Mouse (Mus musculus): ENCODE measurements around the gene Neurod2.

The Neurod2 gene

DNA sequence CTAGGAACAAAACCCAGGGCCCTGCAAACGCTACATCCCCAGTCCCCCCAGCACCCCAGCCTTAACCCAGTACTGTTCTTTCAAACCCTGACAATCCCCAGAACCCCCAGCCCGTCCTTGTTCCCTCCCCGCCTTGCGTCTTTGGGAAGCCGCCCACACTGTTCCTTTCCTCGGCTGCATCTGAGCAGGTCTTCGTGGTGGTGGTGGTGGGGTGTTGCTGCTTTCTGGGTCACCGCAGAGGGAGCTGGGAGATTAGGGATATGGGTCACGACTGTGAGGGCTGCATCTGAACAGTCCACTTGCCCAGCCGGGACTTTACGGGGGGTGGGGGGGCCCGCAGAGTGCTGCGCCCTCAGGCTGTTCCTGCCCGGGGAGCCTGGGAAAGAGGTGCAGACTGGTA, 25.0 kb upstream of the Neurod2 start:
- no peak for DNase-seq (ENCODE audit: low spot score in 2 of 2)

GRCm38 (mm10) chr11:98353651-98354211, 24.3 kb upstream of the Neurod2 start:
- no peak for DNase-seq (ENCODE audit: low spot score in 2 of 2)

DNA sequence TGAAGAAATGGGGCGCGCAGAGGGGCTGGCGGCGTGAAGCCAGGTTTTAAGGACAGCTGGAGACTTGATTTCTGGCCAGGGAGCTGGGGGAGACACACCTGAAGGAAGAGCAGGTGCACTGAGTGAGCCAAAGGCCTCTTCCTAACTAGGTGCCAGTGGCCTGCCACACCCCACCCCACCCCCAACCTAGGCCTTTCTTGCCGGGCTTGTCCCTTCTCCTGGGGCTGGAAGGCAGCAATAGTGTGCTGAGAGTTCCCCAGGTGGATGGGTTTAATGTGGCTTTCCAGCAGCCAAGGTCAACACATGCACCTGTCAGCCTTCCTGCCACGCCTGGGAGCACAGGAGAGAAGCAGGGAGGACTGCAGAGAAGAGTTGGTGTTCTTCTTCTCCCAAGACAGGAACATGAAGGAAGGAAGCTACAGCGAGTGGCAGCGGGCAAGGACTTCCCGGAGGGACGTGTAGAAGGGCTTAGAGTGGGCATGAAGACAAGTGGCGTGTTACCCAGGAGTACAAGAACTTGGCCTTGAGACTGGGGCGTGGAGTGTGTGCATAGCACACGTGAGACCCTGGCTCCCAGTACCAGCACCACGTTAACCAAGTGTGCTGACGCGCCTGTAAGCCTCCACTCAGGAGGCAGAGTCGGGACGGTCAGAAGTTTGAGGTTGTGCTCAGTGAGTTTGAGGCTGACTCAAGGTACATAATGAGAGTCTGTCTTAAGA, 23.0 kb upstream of the Neurod2 start:
- DNase-seq (ENCODE audit: low spot score in 2 of 2): no peak

- no peak for DNase-seq (ENCODE audit: low spot score in 2 of 2)
Measured at GRCm38 (mm10) chr11:98349308-98349707, 19.9 kb upstream of the Neurod2 start.

DNA sequence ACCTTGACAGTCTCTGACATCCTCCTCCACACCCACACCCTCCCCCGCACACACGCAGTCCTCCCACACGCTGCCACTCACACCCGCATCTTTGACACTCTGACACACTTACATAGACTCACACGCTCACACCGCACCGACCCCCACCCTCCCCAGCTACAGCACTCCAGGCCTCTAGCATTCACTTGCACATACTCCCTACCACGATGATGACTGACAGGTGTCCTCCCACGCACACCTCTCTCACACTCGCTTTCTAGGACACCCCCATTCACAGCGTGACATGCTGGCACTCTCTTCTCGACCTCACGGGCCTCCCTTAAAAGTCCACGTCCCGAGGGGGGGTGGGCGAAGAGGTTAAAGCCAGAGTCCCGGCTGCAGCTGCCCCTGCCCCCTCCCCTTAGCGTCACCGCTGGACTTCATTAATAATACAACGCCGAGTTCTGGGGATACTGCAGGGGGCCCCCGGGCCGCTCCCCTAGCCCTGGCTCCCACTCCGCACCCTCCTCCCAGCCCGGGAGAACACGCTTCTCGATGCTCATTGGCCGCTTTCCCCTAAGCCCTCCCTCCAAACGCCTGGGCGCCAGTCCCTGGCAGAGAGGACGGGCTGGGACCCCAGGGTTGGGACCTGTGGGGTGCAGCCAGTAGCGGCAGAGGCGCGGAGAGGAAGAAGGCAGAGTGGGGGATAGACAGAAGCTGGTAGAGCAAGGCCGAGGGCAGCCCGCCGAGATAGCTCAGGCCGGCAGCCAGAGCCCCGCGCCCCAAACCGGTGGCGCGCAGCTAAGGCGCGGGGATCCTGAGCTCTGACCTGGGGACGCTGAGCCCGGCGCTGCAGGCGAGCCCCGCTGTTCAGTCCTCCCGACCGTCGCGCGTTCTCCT, 18.9 kb upstream of the Neurod2 start, which contains the start of gene Ppp1r1b:
TSS of gene Ppp1r1b (plus strand) at position 322 of the 879 bp plus-strand sequence.
- DNase-seq (ENCODE audit: low spot score in 2 of 2): peak in 1 of 2 experiments; percentile 67

DNA sequence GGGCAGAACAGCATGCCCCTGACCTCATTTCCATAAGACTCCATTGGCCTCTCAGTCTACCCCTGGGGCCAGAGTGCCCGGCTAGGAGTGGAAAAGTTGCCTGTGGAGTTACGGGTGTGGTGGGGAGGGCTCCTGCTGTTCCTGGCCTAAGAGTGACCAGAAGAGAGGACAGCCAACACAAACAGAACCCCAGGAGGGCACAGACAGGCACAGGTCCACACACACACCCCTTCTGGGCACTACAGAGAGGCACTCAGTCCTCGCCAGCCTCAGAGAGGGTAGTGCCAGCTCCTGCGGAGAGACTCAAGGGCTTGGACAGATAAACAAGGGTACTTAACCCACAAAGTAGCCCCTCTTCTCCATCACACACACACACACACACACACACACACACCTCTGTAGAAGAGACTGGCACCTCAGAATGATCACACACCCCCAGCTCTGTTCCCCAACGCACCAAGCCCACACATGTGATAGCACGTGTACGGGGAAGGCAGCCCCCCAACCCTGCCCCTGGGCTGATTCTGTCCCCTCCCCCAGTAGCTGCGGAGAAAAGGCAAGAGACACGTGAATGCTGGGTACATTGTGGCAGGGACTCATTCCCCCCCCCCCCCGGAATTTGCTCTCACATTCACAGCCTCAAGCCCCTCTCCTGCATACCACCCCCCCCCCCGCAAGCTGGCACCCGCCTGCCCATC, 18.1 kb upstream of the Neurod2 start:
- no peak for DNase-seq (ENCODE audit: low spot score in 2 of 2)

DNA sequence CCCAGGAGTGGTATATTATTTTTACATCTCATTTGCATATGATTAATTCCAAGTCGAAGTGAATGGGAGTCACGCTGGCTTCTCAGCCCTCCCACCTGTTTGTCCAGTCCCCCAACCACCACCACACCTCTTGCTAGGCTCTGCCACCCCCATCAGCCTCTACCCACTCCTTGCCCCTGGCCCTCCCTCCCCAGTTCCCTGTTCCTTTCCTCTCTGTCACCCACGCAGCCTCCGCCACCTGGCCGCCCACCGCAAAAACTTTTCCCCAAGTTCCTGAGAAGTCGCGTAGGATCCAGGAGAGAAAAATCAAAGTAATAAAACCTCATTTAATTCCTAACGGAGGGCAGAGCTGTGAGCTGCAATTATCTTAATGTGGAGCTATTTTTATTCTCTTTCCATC, 16.7 kb upstream of the Neurod2 start:
- no peak for DNase-seq (ENCODE audit: low spot score in 2 of 2)

DNA sequence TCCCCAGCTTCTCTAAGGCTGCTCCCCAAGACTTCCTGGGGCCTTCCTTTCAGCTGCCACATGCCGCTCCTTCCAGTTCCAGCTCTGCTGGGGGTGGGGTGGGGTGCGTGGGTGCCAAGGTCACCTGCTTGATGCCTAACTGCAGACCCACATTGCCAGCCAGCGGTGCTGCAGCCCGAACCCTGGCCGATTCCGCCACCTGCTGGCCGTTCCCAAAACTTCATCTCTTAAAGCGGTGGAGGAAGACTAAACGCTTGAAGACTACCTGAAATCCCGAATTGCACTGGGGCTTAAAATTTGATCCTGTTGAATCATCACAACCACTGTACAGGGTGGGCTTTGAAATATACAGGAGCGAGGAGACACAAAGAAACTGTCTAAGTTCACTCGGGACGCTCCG, 15.8 kb upstream of the Neurod2 start:
- peak; percentile 79 to 85 for DNase-seq (ENCODE audit: low spot score in 2 of 2)

- peak; percentile 100 for DNase-seq (ENCODE audit: low spot score in 2 of 2)
Measured at GRCm38 (mm10) chr11:98342000-98342945, 12.8 kb upstream of the Neurod2 start.

GRCm38 (mm10) chr11:98341174-98341573, 11.7 kb upstream of the Neurod2 start:
- DNase-seq (ENCODE audit: low spot score in 2 of 2): no peak

DNA sequence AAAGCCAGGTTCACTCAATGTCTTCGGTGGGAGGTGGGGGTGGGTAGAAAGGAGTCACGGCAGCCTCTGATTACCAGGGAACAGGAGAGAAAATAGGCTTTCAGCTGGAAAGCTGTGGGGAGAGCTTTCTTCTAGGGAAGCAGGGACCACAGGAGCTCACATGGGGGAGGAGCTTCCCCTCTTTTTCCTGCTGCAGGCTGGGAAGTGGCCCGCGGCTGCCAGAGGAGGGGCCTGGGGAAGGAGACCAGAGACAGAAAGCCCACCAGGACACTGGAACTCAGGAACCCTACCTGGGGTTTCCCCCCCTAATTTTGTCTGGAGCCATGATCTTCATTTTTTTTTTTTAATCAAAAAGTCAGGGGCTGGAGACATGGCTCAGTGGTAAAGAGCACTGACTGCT, 11.1 kb upstream of the Neurod2 start:
- no peak for DNase-seq (ENCODE audit: low spot score in 2 of 2)

- no peak for DNase-seq (ENCODE audit: low spot score in 2 of 2)
Measured at GRCm38 (mm10) chr11:98339679-98340287, 10.3 kb upstream of the Neurod2 start.

GRCm38 (mm10) chr11:98339071-98339501, 9.6 kb upstream of the Neurod2 start:
- no peak for DNase-seq (ENCODE audit: low spot score in 2 of 2)

DNA sequence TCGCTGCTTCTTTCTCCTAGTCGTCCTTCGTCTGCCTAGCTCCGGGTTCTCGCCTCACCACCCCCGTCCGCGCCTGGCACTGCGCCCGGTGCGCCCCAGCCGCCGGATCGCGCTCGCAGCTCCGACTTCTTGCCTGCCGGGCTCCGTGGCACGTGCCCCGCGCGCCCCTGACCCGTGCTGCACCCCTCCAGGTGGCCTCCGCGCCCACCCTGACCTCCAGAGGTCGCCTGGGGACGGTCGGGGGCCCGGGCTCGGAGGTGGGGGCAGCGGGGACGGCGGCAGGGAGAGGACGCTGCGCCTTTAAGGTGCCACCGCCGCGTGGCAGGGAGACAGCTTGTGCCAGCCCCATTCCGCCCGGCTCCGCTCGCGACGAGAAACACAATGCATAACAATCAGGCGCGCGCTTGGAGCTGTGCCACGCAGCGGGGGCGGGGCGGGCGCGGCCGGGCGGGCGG, 9.1 kb upstream of the Neurod2 start:
- DNase-seq (ENCODE audit: low spot score in 2 of 2): peak; percentile 73 to 76

DNA sequence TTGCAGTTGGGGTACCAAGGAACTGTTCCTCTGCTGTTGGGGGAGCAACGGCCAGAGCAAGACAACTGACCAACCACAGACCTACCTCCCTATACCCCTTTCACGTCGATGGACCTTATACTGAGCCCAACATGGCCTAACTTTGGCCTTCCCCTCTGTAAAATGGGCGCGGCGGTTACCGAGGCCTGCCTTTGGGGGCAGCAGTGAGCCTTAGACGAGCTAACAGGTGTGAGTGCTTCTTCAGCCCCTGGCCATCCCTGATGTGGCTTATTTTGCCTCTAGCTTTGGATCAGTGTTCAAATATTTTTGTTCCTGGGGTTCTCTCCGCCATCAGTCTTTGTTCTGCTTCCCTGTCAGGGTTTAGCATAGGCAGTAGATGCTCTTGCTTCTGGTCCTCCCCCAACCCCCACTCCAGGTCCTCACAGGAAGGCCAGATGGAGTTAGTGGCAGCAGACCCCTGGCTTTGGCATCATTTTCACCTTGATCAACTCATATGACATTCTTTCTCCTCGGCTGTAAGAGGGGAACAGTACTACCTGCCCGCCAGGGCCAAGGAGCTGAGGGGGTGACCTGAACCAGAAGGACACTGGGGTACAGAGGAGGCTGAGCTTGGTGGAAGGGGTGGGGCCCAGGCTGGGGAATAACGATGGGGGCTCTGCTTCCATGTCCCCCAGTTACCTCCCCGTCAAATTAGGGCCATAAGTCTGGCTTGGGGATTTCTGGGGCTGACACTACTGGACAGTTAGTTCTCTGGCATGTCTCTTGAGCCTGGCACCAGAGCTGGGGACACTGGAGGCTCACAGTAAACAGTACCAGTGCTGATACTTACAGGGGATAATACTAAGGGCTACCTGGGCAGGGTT, 7.0 kb upstream of the Neurod2 start:
- DNase-seq (ENCODE audit: low spot score in 2 of 2): no peak

GRCm38 (mm10) chr11:98335250-98335649, 5.8 kb upstream of the Neurod2 start:
- DNase-seq (ENCODE audit: low spot score in 2 of 2): no peak

- DNase-seq (ENCODE audit: low spot score in 2 of 2): no peak
Measured at GRCm38 (mm10) chr11:98333981-98334741, 4.7 kb upstream of the Neurod2 start.

DNA sequence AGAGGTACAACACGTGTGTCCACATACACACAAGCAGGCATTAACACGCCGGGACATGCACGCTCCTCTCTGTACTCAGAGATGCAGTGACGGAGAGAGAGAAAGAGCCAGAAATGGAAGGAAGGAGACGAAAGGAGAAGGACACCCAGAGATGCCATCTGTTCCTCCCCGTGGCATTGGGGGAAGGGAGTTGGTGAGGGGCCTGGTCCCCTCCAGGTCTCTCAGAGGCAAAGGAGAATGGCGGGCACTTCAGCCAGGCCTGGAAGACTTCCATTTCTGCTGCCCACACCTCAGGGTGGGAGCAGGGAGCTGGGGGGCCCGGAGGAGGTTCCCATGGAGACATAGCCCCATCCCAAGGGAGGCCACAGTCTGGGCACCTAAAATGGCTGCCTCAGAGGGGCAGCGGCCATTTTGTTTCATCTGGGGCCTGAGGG, 3.8 kb upstream of the Neurod2 start:
- no peak for DNase-seq (ENCODE audit: low spot score in 2 of 2)

All from frontal cortex, postnatal 25 days (tissue).